Mouse (Mus musculus) left cerebral cortex, adult 18-20 months (tissue): ENCODE measurements around the gene Diras1. TPM values are rescaled to one million over a fixed set of nuclear protein-coding genes. Genes with fewer than 3 reads are reported as not detected.

Experiments used
- DNase-seq, 2 experiments: peaks; one replicate each; pipeline ENCODE4 v3.0.0; 2021 to 2022; ENCODE audit warnings: low spot score in 2 of 2, mixed read lengths in 1 of 2
- total RNA-seq, 2 experiments: library from RNA; stranded (reverse); gene quantifications; 2 replicates each; pipeline ENCODE4 v1.2.3; 2021

Gene Diras1
- total RNA-seq, 2 experiments from 2014 or later = 104 to 113 TPM

- DNase-seq = no peak
Observed at GRCm38 (mm10) chr10:80975478-80975877, 50.0 kb downstream of the Diras1 start.

- no peak for DNase-seq
Observed at GRCm38 (mm10) chr10:80973722-80974121, 51.7 kb downstream of the Diras1 start.

- DNase-seq = no peak
Observed at GRCm38 (mm10) chr10:80972071-80972987, 53.1 kb downstream of the Diras1 start.

GRCm38 (mm10) chr10:80971533-80971932, 53.9 kb downstream of the Diras1 start:
- DNase-seq = no peak

GRCm38 (mm10) chr10:80970159-80970558, 55.3 kb downstream of the Diras1 start:
- DNase-seq = no peak

Other genes with a start within 250 kb of the Diras1 start
- gene Sf3a2, start 227.5 kb downstream of the Diras1 start, total RNA-seq = 10 to 100 TPM; 46.8 to 53.3 TPM
- gene Plekhj1, start 227.0 kb downstream of the Diras1 start, total RNA-seq = 10 to 100 TPM; 66.1 to 77.7 TPM
- 1 to 10 TPM; 2.4 to 2.9 TPM for gene Amh, start 220.4 kb downstream of the Diras1 start, total RNA-seq
- gene Jsrp1, start 212.2 kb downstream of the Diras1 start, total RNA-seq = 1 to 10 TPM; 6.6 to 8.0 TPM
- 100 to 1,000 TPM; 517 to 561 TPM for gene Oaz1, start 199.0 kb downstream of the Diras1 start, total RNA-seq
- gene Lingo3, start 181.6 kb downstream of the Diras1 start, total RNA-seq = 10 to 100 TPM; 35.4 to 45.0 TPM
- gene Lsm7, start 170.5 kb downstream of the Diras1 start, total RNA-seq = 10 to 100 TPM; 34.8 to 48.8 TPM
- gene Sppl2b, start 170.4 kb downstream of the Diras1 start, total RNA-seq = 10 to 100 TPM; 45.6 to 53.7 TPM
- gene Tmprss9, start 153.8 kb downstream of the Diras1 start, total RNA-seq = under 1 TPM; 0.12 to 0.26 TPM
- gene Timm13, start 124.7 kb downstream of the Diras1 start, total RNA-seq = 100 to 1,000 TPM; 131 to 136 TPM
- 10 to 100 TPM; 20.0 to 20.1 TPM for gene Lmnb2, start 107.4 kb downstream of the Diras1 start, total RNA-seq
- 10 to 100 TPM; 25.1 to 38.3 TPM for gene Gadd45b, start 95.6 kb downstream of the Diras1 start, total RNA-seq
- 100 to 1,000 TPM; 107 to 137 TPM for gene Gng7, start 10.7 kb downstream of the Diras1 start, total RNA-seq
- gene Slc39a3, start 11.8 kb upstream of the Diras1 start, total RNA-seq = 10 to 100 TPM; 56.9 to 60.1 TPM
- 100 to 1,000 TPM; 178 to 182 TPM for gene Sgta, start 34.5 kb upstream of the Diras1 start, total RNA-seq
- 10 to 100 TPM; 43.9 to 49.4 TPM for gene Thop1, start 44.4 kb upstream of the Diras1 start, total RNA-seq
- under 1 TPM; 0.35 to 0.67 TPM for gene Creb3l3, start 73.2 kb upstream of the Diras1 start, total RNA-seq
- gene Map2k2, start 80.3 kb upstream of the Diras1 start, total RNA-seq = 100 to 1,000 TPM; 133 to 137 TPM
- 100 to 1,000 TPM; 135 to 137 TPM for gene Zbtb7a, start 109.6 kb upstream of the Diras1 start, total RNA-seq
- gene Pias4, start 142.3 kb upstream of the Diras1 start, total RNA-seq = 10 to 100 TPM; 27.8 to 28.8 TPM
- 100 to 1,000 TPM; 899 to 919 TPM for gene Eef2, start 151.0 kb upstream of the Diras1 start, total RNA-seq
- gene Dapk3, start 157.3 kb upstream of the Diras1 start, total RNA-seq = 10 to 100 TPM; 77.4 to 80.3 TPM
- gene 4930442H23Rik, start 158.2 kb upstream of the Diras1 start, total RNA-seq = not detected
- gene Nmrk2, start 176.4 kb upstream of the Diras1 start, total RNA-seq = not detected
- 100 to 1,000 TPM; 197 to 204 TPM for gene Atcay, start 205.2 kb upstream of the Diras1 start, total RNA-seq
- gene Zfr2, start 207.5 kb upstream of the Diras1 start, total RNA-seq = 10 to 100 TPM; 59.2 to 65.5 TPM
- 100 to 1,000 TPM; 187 to 195 TPM for gene Matk, start 227.3 kb upstream of the Diras1 start, total RNA-seq
- 10 to 100 TPM; 38.8 to 43.5 TPM for gene Mrpl54, start 241.3 kb upstream of the Diras1 start, total RNA-seq
- gene Apba3, start 241.3 kb upstream of the Diras1 start, total RNA-seq = 10 to 100 TPM; 36.7 to 42.7 TPM